Mouse (Mus musculus) CD4-positive helper T cell, adult 2 months (primary cell): ENCODE data around the gene Csrp1.

ENCODE experiments used
- DNase-seq: peaks from one replicate; pipeline ENCODE4 v3.0.0-alpha.2; 2012; ENCODE audit warnings: low read depth, missing footprints, low spot score

The Csrp1 gene

DNA sequence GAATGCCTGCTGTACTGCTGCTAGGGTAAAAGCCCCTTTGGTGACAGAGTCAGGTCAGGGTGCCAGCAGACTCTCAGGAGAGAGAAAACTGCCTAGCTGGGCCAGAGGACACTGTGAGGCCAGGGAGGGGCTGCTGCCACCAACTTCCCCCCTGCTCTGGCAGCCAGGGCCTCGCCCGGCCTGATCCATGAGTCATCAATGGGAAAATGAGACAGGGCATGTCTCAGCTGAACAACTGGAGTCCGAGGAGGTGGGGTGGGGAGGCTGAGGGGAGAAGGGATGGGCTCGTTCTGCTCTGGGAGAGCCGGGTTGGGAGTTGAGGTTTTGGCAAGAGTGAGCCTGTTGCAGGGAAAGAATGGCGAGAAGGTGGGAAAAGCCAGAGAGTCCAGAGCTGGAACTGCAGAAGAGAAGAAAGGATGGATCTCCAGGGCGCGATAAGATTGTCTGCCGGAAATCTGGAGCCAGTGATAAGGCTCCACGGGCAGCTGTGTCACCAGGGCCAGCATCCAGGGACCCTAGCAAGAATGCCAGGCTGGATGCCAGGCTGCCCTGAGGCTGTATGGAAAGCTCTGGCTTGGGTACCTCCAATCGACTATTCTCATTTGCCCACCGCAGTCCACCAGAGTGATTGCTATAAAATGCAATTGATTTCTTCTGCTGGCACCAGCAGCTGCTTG, 51.2 kb downstream of the Csrp1 start:
- DNase-seq = no peak

DNA sequence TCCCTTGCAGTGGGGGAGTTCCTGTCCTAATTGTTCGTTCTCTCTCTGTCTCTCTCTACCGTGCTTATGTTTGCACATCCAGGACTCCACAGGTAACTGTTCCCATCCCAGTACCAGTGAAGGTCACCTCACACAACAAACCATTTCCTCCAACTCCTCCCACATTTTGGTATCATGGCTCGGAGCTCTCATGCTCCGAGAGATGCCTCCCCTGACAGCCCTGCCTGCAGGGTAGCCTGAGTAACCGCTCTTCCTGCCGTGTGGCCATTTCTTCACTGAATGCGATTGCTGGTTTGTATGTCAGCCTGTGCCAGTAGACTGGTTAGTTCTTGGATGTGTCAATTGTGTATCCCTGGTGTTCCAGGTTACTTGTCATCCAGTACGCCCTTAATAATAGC, 51.7 kb downstream of the Csrp1 start:
- no peak for DNase-seq

DNA sequence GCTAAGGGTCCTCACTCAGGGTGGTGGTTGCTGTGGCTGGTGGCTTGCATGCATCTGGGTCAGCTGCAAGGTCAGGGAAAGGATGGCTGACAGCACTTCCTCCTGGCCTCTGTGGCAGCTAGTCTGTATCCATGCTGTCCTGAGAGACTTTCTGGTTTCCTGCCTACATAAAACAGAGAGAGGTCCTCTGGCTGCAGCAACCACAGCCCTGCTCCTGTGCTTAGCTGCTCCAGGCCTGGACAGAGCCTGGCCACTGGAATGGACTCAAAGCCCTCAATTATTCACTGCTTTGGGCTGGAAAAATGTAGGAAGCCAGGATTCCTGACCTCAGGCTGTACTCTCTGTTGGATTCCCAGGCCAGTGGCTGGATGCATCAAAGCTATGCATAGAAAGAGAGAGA, 56.7 kb downstream of the Csrp1 start:
- no peak for DNase-seq

DNA sequence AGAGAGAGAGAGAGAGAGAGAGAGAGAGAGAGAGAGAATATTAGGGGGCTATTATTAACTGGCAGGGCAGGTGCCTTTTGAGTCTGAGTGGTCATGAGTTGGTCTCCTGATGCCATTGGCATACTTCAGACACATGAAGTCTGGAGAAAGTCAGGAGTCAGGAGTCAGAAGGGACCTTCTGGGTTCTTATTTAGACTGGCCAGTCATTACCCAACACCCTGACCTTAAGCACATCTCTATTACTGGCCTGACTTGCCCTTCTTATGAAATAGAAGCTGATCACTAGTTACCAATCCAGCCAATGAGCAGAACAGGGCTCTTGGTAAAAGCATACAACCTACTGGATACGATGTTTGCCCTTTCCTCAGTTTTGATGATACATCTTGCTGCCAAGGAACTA, 57.2 kb downstream of the Csrp1 start:
- DNase-seq = no peak

DNA sequence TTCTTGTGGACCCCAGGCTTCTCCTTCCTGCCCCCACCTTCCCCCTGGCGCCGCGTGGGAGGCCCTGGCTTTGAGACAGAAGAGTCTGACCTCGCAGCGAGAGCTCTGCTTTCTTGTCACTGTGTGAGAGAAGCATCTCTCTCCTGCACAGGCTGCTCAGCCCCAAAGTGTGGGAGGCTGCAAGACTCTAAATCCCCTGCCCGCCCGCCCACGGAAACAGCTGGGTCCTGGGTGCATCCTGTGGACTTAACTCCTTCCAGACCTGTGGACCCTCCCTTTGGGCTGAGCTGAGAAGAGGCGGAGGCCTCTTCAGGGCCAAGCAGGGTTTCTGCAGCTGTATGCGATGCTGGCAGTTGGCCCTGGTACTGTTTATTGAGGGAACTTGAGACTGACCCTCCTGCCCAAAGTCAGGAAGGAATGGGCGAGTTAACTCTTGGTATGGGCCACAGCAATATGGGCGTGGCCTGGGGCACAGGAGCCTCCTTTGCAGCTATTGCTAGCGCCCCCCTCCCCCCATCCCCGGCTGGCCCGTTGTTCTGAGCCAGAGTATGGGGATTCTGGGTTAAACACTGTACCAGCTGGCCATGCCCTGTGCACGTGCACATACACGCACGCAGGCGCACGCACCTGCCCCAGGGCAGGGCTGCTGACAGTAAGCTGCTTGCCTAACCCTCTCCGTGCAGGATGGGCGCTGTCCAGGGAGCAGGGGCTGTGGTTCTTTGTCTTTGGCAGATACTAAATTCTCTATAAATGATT, 59.1 kb downstream of the Csrp1 start, which contains the start of gene Tnni1:
TSS of gene Tnni1 (plus strand) at position 655 of the 756 bp plus-strand sequence.
- no peak for DNase-seq

DNA sequence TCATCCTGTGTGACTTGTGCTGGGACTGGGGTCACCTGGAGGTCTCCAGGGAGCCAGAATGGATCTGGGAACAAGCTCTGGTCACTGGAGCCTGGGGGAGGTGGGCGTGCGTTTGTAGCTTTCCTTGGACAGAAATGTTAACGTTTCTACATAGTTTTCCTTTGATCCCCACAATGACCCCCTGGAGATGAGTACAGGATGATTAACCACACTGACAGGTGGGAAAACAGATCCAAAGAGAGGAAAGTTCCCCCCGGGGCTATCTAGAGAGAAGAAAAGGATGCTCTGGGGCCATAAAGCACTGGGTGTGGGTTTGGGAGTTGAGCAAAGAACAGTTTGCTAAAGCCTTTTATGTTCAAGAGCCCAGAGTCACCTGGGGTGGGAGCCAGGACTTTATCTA, 60.8 kb downstream of the Csrp1 start:
- DNase-seq = no peak

DNA sequence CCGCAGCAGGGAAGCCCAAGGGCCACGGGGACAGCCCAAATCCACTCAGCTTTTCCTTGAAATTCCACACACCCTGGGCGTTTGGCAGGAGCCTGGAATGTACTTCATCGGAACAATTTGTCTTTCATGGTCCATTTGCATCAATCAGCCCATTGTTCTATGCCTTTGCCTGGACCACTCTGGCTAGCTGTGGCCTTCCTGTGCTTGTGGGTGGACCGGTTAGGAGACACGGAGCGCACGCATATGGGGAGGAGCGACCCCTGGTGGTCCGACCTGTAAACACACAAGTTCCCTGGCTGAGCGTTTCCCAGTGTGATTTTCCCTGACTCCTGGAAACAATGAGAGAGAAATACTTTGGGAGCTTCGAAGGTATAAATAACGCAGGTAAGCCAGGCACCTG, 61.4 kb downstream of the Csrp1 start:
- peak; percentile 55 for DNase-seq

DNA sequence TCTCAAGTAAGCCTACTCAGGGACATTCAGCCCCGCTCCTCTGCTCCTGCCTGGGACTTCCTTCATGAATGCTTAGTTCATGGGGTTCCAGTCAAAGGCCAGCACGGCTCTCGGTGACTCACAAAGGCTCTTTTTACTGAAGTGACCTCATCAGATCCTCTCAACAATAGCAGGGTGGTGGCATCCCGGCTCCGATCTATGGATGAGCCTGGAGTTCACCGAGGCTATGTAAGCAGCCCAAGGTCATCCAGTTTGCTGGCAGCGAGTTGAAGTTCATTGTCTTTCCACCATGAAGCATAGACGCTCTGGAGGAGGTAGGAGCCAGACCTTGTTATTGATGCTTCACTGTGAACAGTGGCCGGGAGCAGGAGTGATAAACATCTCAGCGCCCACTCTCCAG, 63.0 kb downstream of the Csrp1 start:
- DNase-seq = no peak

DNA sequence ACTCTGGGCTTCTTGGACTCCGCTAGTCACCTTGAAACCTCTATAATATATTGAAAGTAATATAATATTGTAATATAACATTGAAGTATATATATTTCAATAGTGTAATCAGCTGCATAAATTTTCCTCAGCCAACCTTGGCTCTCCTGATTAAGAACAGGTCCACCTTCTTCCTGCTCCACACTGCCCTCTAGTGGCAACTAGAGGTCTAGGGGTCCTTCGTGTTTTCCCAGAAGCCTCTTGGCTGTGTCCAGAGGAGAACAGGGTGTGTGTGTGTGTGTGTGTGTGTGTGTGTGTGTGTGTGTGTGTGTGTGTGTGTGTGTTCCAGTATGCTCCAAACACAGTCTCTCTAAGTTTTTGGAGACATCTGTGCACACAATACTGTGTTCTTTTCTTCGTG, 67.9 kb downstream of the Csrp1 start:
- peak; percentile 77 for DNase-seq

DNA sequence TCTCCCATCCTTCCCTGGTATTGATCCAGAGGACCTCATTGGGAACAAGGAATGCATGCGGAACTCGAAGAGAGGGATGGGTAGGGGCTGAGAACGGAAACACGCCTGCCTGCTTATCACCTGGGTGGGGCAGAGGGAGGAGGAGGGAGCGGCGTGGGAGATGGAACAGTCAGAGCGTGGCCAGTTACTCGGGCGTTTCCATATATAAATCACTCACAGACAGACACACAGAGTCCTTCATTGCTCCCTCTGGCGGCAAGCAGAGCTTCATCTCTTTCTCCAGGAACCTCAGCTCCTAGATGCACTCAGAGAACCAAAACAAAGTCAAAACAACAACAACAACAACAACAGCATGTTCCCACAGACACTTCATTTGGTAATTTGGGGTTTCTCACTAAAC, 68.8 kb downstream of the Csrp1 start:
- DNase-seq = peak; percentile 54

DNA sequence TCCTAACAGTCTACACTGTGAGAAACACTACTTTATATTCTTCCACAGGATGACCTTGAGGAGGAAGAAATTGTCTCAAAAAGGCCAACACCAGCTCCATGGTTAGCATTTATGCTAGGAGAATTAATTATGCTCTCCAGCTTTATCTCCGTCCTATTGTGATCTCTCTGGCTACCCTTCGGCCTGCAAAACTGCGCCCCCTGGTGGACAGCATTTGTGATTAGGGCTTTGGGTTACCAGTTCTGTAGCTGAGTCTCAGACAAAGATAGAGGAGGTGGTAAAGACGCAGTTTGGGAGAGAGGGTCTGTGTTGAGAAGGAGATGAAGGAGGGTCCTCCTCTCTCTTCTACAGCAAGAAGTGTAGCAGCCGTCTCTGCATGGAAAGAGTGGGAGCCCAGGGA, 70.0 kb downstream of the Csrp1 start:
- peak; percentile 74 for DNase-seq

DNA sequence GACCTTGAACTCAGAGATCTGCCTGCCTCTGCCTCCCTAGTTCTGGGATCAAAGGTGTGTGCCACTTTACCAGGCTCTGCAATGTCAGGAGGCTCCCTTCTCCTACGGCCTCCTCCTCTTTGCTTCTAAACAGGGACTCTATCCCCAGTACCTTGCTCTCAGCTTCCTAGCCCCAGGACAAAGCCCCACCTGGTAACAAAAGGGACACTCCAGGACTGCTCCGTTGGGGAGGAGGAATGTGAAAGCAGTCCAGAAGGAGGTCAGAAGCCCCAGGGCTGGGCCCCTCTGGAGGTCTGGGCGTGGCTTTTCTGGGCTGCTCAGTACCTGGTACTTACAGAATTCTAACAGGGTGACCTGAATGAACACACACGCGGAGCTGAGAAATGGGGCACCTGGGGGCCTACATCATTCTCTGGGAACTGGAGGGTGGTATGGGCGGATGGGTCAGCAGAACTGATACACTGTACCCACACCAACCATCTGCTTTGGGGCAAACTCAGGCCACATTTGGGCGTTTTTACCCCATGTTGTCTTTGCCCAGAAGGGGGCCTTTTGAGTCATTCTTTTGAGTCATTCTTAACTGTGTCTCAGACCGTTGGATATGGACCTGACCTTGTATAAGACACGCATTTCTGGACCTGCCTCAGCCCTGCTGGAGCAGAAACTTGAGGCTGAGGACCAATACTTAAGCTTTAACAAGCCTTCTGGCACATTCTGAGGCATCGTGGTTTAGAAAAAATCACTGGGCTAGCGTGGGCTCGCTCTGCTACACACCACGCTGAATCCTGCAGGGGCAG, 72.5 kb downstream of the Csrp1 start:
- DNase-seq = no peak

DNA sequence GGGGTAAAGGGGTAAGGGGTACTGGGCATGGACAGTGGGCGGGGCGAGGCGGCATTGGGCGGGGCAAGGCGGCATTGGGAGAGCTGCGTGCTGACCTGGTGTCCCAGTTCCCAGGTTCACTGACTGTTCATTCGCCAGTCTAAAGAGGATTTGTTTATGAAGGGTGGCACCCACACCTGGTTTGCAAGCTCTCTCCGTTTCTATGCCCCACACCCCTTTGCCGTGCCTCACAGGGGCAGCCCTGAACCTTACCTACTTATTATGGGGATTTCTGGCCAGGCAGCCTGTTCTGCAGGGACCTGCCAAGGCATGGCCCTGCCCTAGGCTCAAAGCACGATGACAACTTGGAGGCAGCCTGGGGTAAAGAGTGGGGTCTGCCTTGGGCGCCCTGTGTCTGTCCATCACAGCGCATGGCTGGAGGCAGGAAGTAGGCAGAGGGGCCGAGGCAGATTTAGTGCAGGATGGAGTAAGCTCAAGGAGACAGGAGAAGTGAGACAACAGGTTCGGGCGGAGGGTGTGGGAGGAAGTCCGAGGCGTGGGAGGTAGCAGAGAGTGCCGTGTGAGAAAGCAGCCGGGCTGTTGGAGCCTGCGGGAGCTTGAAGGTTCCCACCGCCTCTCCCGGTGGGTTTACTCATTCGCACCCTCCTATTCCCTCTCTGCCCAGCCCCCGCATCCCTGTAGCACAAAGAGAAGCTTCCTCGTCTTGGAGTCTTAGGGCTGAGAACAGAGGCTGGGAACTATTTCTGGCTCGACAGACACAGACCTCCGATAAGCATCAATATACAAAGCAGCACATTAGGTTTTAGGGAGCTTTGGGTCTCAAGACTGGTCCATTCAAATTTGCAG, 73.7 kb downstream of the Csrp1 start:
- DNase-seq = peak; percentile 37

DNA sequence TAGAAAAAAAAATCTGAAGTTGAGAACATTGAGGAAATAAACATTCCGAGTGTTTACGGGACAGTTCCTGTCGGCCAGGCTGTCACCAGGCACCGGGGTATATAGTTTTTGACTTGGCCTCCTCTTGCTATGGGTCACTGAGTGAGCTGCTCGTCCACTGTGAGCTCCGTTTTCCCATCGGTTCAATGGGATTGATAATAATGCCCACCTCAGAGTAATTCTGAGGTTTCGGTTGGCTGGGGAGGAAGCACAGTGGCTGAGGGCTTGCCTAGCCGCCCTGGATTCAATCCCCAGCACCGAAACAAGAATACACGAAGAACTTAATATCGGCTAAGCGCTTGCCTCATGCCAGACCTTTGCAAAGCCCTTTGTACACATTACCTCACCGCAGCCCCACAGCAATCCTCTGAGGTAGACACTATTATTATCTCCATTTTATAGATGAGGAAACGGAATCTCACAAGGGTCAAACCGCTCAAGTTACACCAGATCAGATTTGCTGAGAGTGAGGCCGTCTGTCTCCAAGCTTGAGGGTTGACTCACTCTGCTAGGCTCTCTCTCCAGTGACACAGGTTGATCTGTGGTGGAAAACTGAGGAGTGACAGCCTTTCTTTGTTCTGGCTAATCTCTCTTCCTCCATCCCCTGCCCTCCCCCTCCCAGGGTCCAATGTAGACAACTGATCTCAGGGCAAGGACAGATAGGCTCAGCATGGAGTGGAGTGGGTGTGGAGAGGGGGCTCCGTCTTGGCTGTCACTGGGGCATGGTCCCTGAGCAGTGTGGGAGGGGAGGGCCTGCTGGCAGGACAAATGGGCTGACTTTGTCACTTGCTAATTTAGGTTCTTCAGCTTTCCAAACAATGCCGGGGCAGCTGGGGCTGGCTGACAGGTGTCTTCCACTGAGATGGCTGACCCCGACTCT, 74.6 kb downstream of the Csrp1 start:
- no peak for DNase-seq

DNA sequence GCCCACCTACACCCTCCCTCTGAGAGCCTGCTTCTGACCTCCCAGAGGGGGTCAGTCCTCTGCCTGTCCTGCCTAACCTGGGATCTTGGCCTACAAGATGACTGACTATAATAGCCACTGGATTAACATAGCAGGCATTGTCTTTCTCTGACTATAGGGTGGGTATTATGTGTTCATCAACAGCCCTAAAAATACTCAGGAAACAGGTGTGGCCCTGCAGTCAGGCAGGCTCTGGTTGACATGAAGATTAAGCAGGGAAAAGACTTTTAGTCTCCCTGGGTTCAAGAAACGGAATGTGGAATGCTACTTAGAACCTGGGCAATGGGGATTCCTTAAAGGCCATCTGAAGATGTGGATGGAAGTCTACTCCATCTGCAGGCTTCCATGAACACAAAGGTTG, 78.6 kb downstream of the Csrp1 start:
- DNase-seq = no peak

DNA sequence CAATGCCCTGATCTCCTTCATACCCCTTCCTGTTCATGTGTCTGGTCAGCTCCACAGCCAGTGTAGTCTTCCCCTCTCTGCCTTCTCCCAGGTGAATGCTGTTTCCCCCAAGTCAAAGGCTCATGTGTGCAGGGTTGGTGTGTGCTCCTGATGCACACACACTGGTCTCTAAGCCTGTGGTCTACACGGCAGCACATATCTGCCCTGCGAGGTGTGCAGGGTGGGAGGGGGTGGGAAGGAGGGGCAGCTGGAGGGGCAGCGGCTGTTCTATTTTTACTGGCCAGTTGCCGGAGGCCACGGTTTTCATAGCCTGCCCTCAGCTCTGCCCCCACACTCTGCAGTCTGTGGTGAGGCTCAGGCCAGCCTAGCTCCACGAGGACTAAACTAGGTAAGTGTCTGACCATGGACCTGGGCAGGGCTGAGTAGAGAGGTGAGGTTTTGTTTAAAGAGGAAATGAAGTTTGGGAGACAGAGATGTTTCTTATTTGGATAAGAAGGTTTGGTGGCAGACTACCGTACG, 79.3 kb downstream of the Csrp1 start:
- DNase-seq = no peak

DNA sequence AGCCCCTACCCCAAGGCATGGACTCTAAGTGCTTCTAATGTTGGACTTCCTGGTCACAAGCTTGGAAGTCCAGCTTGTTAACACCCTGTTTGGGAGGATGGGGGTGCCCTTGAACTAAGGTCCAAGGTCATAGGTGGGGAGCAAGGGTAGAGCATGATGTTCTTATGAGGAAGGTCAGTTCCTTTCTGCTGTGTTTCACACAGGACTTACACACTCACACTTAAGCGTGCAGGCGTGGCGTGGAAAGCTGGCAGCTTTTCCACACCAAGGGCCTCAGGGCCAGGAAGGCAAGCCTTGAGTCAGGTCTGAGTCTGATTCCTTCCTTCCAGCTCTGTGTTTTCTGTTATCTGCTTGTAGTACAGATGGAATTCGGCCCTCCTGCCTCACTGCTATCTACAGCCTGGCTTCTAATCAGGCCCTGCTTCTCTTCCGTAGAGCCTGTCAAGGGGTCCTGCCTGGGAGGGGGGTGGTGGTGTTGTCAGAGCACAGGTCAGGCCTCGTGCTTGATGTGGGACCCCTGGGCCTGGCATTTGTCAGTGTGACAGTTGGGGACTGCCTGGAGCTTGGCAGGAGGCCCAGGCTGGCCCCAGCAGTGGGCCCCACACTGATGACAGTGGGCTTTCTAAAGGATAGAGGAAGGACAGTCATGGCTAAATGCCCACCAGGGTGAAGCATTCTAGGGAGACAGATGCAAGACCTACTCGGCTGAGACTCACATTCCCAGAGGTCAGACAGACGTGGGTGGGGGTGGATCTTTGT, 80.5 kb downstream of the Csrp1 start:
- no peak for DNase-seq
